Mouse (Mus musculus): ENCODE results near the gene Tmprss6.

DNA sequence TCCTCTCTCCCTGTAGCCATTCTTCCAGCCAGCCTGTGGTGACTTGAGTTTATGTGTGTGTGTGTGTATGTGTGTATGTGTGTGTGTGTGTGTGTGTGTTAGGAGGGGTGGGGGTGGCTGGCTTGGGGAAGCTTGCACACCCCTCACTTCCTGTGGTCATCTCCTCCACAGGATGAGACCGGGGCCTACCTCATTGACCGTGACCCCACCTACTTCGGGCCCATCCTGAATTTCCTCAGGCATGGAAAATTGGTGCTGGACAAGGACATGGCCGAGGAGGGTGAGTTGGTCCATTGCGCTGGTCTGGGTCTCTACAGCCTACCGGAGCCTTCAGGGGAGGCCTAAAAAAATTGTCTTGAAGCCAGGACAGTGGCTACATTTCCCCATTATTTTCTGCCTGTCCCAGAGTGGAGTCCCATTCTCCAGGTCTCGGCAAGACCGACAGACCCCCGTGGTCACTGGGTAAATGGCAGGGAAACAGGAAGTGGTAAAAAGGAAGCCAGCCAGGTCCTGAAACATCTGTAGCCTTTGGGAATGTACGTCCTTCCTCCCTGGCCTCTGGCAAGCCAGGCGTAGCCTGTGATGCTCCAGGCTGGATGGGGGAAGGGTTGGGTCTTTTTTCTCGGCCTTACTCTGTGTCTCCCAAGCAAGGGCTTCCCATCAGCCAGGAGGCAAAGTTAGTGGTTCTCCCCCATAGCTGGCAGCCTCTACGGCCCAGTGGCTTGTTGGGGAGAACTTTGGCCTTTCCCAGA is 38.4 kb downstream of the Tmprss6 start:
- TF ChIP-seq GATA1 (IDR thresholded peaks at IDR 0.05; ENCODE audit: borderline replicate concordance, low read length) (no peak), FLI1 (IDR thresholded peaks at IDR 0.05; ENCODE audit: low read length) (no peak)
